Mouse (Mus musculus) C2C12 (cell line): ENCODE results near the gene Axin2. TPM values are rescaled to one million over a fixed set of nuclear protein-coding genes. Genes with fewer than 3 reads are reported as not detected.

Source experiments
- H3K27me3 ChIP-seq: one replicate; pipeline ENCODE4 v1.6.1; 2011; ENCODE audit not compliant: control insufficient read depth, insufficient read depth, insufficient read length
- H3K36me3 ChIP-seq: one replicate; pipeline ENCODE4 v1.6.1; 2011; ENCODE audit not compliant: control insufficient read depth, insufficient read depth
- H3K4me3 ChIP-seq: one replicate; pipeline ENCODE4 v1.5.1; 2011; ENCODE audit warnings: mild to moderate bottlenecking, control low read depth; ENCODE audit not compliant: poor library complexity, insufficient read depth, severe bottlenecking
- H3K79me2 ChIP-seq: one replicate; pipeline ENCODE4 v1.6.1; 2011; ENCODE audit not compliant: control insufficient read depth, insufficient read depth
- H3K79me3 ChIP-seq: one replicate; pipeline ENCODE4 v1.6.1; 2011; ENCODE audit warnings: low read depth, control low read depth
- H3ac ChIP-seq: one replicate; pipeline ENCODE3; 2011; ENCODE audit warnings: low read depth; ENCODE audit not compliant: control insufficient read depth, insufficient read length
- CEBPB ChIP-seq: IDR thresholded peaks from one replicate; pipeline ENCODE4 v1.6.1; 2011; ENCODE audit warnings: low read depth, mild to moderate bottlenecking, control low read depth, moderate library complexity
- CTCF ChIP-seq: IDR thresholded peaks from one replicate; pipeline ENCODE4 v1.5.1; 2011; ENCODE audit not compliant: control insufficient read depth, insufficient read depth, insufficient read length
- FOSL1 ChIP-seq: IDR thresholded peaks from one replicate; pipeline ENCODE4 v1.8.0; 2011; ENCODE audit warnings: mild to moderate bottlenecking, low read length; ENCODE audit not compliant: poor library complexity, insufficient read depth, severe bottlenecking
- MAX ChIP-seq: IDR thresholded peaks from one replicate; pipeline ENCODE4 v1.6.1; 2011; ENCODE audit warnings: mild to moderate bottlenecking, control low read depth
- MYOD1 ChIP-seq: IDR thresholded peaks from one replicate; pipeline ENCODE4 v1.6.1; 2011; ENCODE audit warnings: low read depth; ENCODE audit not compliant: control insufficient read depth, insufficient read length
- MYOG ChIP-seq: IDR thresholded peaks from one replicate; pipeline ENCODE4 v1.6.1; 2011; ENCODE audit not compliant: control insufficient read depth, insufficient read length; ENCODE audit errors: extremely low read depth
- USF1 ChIP-seq: IDR thresholded peaks from one replicate; pipeline ENCODE4 v1.6.1; 2011; ENCODE audit warnings: low read depth, mild to moderate bottlenecking, control low read depth, moderate library complexity
- polyA plus RNA-seq: library from polyadenylated mRNA; unstranded; fragments of >200 nt; fragmentation: generic; extraction: Trizol; gene quantifications from one replicate; pipeline ENCODE4 v1.2.1, GENCODE M21; 2012; ENCODE audit warnings: missing spikeins

Axin2 gene
- polyA plus RNA-seq, 1 experiment: 0.16 TPM

- Histone ChIP-seq H3K27me3 (peaks cover 3% of the 10 kb centered on the region), H3K79me3 (no peaks in the 10 kb centered on the region), H3K4me3 (no peak overlapping the region), H3ac (no peak overlapping the region), H3K79me2 (no peaks in the 10 kb centered on the region), H3K36me3 (no peaks in the 10 kb centered on the region)
- TF ChIP-seq CTCF (no peak), USF1 (no peak), CEBPB (no peak), MYOD1 (no peak), FOSL1 (no peak), MAX (no peak), MYOG (no peak)
Measured at GRCm38 (mm10) chr11:108928752-108929151, 8.6 kb downstream of the Axin2 start.

GRCm38 (mm10) chr11:108929176-108929575 is 9.0 kb downstream of the Axin2 start:
- Histone ChIP-seq H3K4me3 (no peak overlapping the region), H3K36me3 (no peaks in the 10 kb centered on the region), H3K79me2 (no peaks in the 10 kb centered on the region), H3K27me3 (no peaks in the 10 kb centered on the region), H3K79me3 (no peaks in the 10 kb centered on the region), H3ac (no peak overlapping the region)
- TF ChIP-seq CTCF (no peak), MYOG (no peak), CEBPB (no peak), MAX (no peak), USF1 (no peak), FOSL1 (no peak), MYOD1 (no peak)

- Histone ChIP-seq H3K79me2 (no peaks in the 10 kb centered on the region), H3K4me3 (no peak overlapping the region), H3ac (no peak overlapping the region), H3K36me3 (no peaks in the 10 kb centered on the region), H3K79me3 (no peaks in the 10 kb centered on the region), H3K27me3 (no peaks in the 10 kb centered on the region)
- TF ChIP-seq MYOD1 (no peak), CTCF (no peak), MAX (no peak)
Measured at GRCm38 (mm10) chr11:108929700-108930099, 9.6 kb downstream of the Axin2 start.

- no peak for TF ChIP-seq CEBPB
- TF ChIP-seq MYOD1: no peak
- no peak for TF ChIP-seq CTCF
- no peak for TF ChIP-seq MYOG
- Histone ChIP-seq H3K79me3 (no peaks in the 10 kb centered on the region), H3K4me3 (no peak overlapping the region), H3ac (no peak overlapping the region), H3K79me2 (no peaks in the 10 kb centered on the region), H3K36me3 (no peaks in the 10 kb centered on the region), H3K27me3 (no peaks in the 10 kb centered on the region)
Measured at GRCm38 (mm10) chr11:108930612-108931011, 10.5 kb downstream of the Axin2 start.

- Histone ChIP-seq H3K79me2 (no peaks in the 10 kb centered on the region), H3K79me3 (no peaks in the 10 kb centered on the region), H3K4me3 (no peak overlapping the region), H3ac (no peak overlapping the region), H3K27me3 (no peaks in the 10 kb centered on the region), H3K36me3 (no peaks in the 10 kb centered on the region)
- no peak for TF ChIP-seq CEBPB
- TF ChIP-seq FOSL1: no peak
- TF ChIP-seq MYOD1: no peak
- no peak for TF ChIP-seq CTCF
- no peak for TF ChIP-seq MYOG
- no peak for TF ChIP-seq MAX
Measured at GRCm38 (mm10) chr11:108933835-108934234, 13.7 kb downstream of the Axin2 start.

- Histone ChIP-seq H3K79me3 (no peaks in the 10 kb centered on the region), H3K4me3 (no peak overlapping the region), H3K79me2 (no peaks in the 10 kb centered on the region), H3K27me3 (no peaks in the 10 kb centered on the region), H3ac (no peak overlapping the region), H3K36me3 (no peaks in the 10 kb centered on the region)
- TF ChIP-seq CEBPB (no peak), MAX (no peak), MYOD1 (no peak), FOSL1 (no peak), USF1 (no peak), MYOG (no peak), CTCF (no peak)
Measured at GRCm38 (mm10) chr11:108935128-108935868, 15.1 kb downstream of the Axin2 start.
